Mouse (Mus musculus) urinary bladder, postnatal 36 days (tissue): Measurements from ENCODE around the gene Zdhhc8.

Experiments used
- DNase-seq, 2 experiments: peaks; one replicate each; pipeline ENCODE4 v3.0.0; 2022; ENCODE audit warnings: low spot score in 2 of 2, mixed read lengths in 1 of 2

Zdhhc8 gene

DNA sequence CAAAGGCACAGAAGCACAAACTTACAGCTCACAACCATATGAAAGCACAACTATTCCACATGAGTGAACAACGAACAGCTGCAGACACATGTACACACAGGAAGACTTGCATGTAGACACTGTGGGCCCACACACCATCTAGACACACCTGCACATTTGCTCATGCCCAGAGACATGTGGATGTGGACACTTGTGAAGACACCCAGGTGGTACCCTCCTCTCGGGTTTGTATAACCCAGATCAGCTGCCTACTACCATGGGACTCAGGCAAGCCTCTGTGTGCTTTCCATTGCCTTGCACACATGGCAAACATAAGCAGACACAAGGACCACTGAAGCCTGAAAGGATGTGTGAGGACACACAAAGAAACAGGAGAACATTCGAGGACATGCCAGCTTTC is 3.9 kb downstream of the Zdhhc8 start:
- DNase-seq = no peak

- no peak for DNase-seq
Measured at GRCm38 (mm10) chr16:18230617-18231016, 4.3 kb downstream of the Zdhhc8 start.

GRCm38 (mm10) chr16:18229622-18230021 is 5.3 kb downstream of the Zdhhc8 start:
- no peak for DNase-seq

DNA sequence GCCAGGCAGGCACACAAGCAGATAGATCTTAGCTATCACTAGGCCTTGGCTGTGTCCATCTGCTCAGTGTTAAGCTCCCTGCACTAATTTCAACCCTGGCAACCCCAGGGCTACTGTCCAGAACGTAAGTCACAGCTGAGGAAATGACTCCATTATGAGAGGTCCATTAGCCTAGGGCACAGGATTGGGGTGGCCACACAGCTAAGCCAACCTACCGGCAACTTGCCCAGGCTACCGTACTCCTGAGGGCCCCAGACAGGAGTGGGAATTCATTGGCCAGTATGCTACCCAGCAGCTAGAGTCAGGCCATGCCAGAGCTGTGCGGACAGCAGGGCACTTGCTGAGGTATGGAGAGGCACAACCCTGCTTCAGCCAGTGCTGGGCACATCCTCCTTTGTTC is 6.1 kb downstream of the Zdhhc8 start:
- no peak for DNase-seq

DNA sequence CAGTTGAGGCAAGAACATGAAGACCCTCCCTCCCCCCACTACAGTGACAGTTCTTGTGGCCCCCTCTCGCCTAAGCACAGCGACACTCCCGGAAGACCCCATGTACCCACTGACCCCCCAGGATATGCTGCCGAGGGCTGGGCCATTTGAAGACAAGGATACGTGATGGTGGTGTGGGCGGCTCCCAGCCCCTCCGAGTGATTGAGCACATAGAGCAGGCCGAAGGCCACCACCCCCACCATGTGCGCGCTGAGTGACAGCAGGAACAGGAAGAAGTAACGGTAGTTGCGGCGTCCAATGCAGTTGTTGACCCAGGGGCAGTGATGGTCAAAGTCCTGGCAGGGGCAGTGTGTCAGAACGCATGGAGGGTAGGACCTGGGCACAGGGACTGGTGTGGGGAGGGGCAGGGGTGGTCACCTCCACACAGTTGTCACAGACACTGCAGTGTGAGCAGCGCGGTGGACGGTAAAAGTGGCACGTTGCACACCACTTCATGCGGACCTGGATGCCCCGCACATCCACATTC is 7.0 kb downstream of the Zdhhc8 start:
- DNase-seq = no peak

DNA sequence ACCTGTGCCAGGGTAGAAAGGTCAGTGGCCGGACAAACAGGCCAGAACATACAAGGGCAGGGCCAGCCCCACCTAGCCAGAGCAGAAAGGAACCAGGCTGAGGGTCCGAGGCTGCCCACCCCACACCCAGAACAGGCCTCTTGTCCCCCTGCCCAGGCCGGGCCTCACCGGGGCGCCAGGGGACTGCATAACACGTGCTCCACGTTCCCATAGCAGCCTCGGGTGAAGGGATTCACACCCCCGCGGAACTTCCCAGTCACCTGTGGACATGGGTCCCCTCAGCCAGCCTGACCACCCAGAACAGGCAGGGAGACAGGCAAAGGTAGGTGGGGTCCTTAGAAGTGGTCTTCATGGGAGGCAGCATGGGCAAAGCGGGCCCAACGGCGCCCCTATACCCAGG is 7.7 kb downstream of the Zdhhc8 start:
- DNase-seq = no peak

- no peak for DNase-seq
Measured at GRCm38 (mm10) chr16:18222188-18222587, 12.7 kb downstream of the Zdhhc8 start.

- DNase-seq = no peak
Measured at GRCm38 (mm10) chr16:18221543-18221898, 13.4 kb downstream of the Zdhhc8 start.

DNA sequence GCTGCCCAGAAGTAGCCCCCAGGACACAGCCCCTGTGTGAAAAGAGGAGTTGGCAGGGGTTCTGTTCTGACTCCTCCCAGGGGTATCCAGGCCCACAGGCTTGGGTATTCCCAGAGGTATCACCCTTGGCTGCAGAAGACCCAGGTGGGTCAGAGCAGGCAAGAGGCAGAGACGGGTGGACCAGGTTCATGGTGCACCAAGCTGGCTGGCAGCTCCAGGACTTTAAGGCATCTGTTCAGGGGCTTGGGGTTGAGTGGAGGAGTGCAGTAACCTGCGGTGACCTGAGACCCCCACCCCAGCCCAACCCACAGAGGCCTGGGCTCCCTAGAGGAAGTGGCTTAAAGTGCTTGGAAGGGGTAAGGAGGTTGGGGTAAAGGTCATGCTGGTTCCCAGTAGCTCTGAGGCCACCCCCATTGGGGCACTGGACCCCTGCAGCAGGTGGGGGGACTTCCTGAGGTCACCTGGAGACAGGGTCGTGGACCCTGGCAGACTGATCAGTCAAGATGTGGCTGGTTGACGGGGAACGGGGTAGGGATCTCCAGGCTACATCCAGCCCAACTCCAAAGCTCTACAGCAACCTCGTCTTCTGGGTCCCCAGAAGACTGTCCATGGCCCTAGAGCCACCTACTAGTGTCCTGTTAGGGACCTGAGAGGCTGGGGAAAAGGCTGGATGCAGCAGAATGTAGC is 13.9 kb downstream of the Zdhhc8 start:
- DNase-seq = no peak

DNA sequence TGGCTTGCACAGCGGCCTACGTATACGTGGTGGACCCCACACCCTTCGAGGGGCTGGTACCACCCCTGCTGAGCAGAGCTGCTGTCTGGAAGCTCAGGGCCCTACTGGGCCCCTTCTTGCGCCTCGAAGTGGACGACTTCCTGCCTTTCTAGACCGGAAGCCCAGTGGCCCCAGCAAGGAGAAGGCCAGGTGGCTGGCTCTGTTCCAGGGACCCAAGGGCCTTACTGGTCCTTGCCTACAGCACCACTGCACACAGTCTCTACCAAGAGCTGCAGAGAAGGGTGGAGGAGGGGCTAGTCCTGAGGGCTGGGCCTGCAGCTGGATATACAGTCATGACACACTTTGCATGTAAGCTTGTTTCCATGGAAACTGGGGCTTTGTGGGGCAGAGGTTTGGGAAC is 14.9 kb downstream of the Zdhhc8 start:
- DNase-seq = no peak

DNA sequence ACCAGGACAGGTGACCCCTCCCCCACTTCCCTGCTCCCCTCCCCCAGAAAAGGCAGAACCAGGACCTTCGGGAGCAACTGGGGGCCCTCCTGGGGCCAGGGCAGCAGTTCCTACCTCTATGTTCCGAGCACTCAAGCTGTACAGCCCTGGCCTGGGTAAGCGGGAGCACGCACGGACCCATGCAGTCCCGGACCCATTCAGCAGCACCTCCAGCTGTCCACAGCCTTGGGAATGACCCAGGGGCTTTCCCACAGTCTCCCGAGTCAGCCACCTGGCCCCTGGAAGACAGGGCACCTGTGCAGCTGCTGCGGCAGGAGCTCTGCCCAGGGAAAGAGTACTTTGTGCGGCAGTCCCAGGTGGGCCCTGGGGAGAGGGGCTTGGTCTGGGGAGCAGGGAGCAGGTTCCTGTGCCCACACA is 16.3 kb downstream of the Zdhhc8 start:
- DNase-seq = no peak

- DNase-seq = no peak
Measured at GRCm38 (mm10) chr16:18217579-18217978, 17.4 kb downstream of the Zdhhc8 start, which contains the start of gene Ccdc188. Gene Ccdc188 (plus strand): TSS chr16:18217879.

- DNase-seq = no peak
Measured at GRCm38 (mm10) chr16:18214858-18215257, 20.1 kb downstream of the Zdhhc8 start.

GRCm38 (mm10) chr16:18213689-18214088 is 21.2 kb downstream of the Zdhhc8 start:
- DNase-seq = no peak

- DNase-seq = peak; percentile 75 to 79
Measured at GRCm38 (mm10) chr16:18211417-18212171, 23.3 kb downstream of the Zdhhc8 start.

DNA sequence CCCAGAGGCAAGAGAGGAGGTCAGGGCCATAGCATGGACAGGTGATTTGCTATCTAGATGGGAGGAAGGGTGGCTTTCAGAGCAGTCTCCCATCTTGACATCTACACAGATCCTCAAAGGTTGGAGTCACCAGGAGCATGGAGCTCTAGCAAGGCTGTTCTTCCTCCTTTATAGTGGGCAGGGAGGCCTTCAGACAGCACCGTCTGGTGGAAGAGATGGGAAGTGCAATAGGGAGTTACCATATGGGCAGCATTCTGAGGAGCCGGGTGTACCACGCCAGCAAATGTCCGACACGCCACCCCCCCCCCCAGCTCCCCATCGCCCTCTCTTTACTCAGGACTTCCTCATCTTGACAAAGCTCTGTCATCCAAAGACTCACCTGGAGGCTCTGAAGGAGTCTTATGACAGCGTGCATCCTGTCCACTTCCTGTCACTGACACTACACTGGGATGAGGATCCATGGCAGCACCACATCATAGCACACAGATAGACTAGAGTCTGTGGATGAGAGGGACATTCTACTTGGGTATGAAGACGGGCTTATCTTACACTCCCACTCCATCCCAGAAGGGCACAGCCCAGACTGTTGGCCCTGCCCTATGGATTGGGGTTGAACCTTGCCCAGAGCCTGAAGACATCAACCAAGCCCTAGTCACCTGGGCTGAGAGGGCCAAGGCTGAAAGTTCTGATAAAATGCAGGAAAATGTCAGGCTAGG is 24.1 kb downstream of the Zdhhc8 start:
- peak; percentile 55 to 59 for DNase-seq

DNA sequence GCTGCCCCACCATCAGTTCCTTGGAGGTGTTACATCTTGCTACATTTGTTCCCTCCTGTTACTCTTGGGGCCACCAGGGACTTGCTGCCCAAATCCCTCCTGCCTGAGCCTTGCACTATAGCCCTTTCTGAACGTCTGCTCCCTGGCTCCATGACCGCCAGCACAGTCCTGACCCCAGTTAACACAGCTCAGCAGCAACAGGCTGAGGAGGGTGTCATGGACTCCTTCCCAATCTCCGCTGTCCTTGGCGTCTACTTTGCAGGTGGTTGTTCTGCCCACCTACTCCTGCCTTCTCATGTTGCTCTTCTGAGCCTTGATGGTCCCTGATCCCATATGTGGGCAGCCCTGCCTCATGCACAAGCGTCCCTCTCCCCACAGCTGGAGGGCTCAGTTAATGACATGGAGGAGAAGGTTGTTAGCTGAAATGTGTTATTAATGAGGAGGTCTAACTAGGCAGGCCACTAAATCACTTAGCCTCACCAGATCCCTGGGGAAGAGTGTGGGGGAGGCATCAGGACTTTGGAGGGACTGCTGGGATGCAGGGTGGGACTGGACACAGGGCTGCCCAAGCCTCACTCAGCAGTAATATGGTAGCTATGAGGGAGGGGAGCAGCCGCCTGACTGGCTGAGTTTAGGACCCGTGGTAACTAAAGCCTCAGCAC is 31.4 kb downstream of the Zdhhc8 start:
- DNase-seq = no peak

GRCm38 (mm10) chr16:18202061-18202460 is 32.9 kb downstream of the Zdhhc8 start:
- no peak for DNase-seq

DNA sequence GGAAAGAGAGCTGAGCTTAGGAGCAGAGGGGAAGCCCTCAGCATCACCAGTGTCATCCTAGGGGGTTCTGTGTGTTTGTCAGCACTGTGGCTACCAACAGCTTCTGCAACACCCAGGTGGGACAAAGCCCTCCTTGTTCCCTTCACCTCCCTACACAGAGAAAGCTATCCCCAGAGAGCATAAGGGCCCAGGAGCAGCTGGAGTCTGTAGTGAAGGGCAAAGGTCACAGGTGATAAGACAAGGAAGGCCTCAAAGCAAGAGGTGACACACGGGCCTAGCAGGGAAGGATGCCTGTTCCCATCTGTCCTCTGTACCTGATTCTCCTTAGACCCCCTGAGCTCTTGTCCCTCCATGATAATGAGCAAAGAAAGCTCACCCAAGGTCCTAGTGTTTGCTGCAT is 33.3 kb downstream of the Zdhhc8 start:
- DNase-seq = no peak

DNA sequence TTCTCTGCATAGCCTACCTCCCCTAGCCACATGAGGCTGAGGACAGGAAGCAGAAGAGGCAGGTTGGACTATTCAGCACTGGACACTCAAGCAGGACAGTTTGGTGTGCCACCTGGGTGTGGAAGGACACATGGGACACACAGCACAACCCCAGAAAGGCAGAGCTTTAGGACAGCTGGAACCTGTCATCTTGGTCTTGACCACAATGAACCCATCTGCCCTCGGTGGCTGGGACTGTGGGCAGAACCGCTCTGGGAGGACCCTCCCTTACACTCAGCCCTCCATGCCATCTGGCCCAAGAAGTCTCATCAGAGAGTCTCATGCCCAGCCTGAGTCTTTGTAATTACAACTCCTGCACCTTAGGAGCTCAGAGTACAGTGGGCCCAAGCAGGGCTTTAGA is 34.9 kb downstream of the Zdhhc8 start:
- no peak for DNase-seq

DNA sequence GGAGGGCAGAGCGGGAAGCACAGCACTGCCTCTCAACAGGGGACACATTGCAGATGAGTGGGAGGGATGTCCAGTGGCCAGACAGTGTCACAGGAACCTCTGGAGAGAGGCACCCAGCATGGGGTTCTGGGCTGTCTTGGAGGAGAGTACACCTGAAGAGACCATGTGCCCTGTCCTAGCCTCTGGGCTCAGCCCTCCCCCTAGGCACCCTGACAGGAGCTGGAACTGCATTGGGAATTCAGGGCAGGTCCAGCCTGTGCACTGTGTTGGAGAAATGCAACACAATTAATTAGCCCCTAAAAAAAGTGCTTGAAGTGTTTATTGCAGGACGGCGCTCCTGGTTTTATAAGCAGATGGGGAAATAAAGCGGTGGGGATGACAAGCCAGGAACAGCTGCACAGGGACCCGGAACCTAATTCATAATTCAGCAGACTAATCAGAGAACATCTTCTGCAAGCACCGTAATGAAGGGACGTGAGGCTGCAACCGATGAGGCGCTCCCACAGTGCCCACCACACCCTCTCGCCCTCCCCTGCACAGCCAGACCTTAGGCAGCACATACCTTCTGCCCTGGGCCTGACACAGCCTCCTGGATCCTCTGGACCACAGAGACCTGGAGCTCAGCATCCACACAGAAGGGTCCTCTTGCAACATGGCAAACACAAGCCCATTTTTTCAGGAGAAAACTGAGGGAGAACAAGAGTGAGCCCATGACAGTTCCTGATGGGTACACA is 36.4 kb downstream of the Zdhhc8 start:
- no peak for DNase-seq
